In the genomic region with DNA sequence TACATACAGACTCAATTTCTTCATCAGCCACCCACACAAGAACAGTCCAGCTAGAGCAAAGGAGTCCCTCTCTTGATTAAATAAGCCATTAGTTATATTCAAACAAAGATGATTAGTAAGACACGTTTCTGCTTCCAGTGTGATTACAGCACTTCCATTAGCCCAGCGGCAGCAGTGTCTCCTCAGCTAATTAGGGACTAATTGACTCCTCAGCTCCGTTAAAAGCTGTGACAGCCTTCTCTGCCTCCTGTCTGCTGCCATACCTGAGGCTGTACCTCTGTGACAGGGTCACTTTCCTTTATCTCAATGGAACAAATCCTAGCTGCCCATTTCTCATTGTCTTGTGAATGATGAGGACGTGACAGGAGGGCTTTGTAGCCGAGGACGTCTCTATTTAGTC, we compare ENCODE assay signal across 18 mouse cellular contexts.
DNase-seq lines count a peak whose midpoint lies in the region; ATAC-seq and TF ChIP-seq lines count a peak whose summit lies in the region.
"Had no signal": no experiment of that assay in that cellular context is flagged by ENCODE, and none has a peak within 500 bp of the region (broad histone marks: within the 10 kb centered on the region; RNA-seq: fewer than 3 reads in every experiment).

No protein-coding gene starts in this region.

- no peaks in the 10 kb centered on the region for H3K36me3 ChIP-seq in forebrain, embryonic 12.5 days (replicated peaks)
- H3K36me3 ChIP-seq in forebrain, embryonic 16.5 days (ENCODE audit: control insufficient read depth, insufficient read depth), result no peaks in the 10 kb centered on the region
- no peaks in the 10 kb centered on the region for H3K36me3 ChIP-seq in hindbrain, embryonic 16.5 days (ENCODE audit: control insufficient read depth, insufficient read depth, low read length)
- H3K36me3 ChIP-seq in hindbrain, embryonic 12.5 days, result no peaks in the 10 kb centered on the region
- no peaks in the 10 kb centered on the region for H3K36me3 ChIP-seq in midbrain, postnatal 0 days (ENCODE audit: insufficient read depth, low read length)
- no peaks in the 10 kb centered on the region for H3K36me3 ChIP-seq in midbrain, embryonic 16.5 days (ENCODE audit: control insufficient read depth, insufficient read depth, low read length)
- no peaks in the 10 kb centered on the region for H3K36me3 ChIP-seq in forebrain, embryonic 14.5 days (ENCODE audit: control insufficient read depth, insufficient read depth, low read length)
- H3K36me3 ChIP-seq: embryonic facial prominence, embryonic 12.5 days; heart, embryonic 10.5 days had no signal

- no peak overlapping the region for H3K4me2 ChIP-seq in forebrain, embryonic 12.5 days
- no peak overlapping the region for H3K4me2 ChIP-seq in forebrain, embryonic 16.5 days (ENCODE audit: low read length)
- H3K4me2 ChIP-seq in hindbrain, embryonic 16.5 days (ENCODE audit: low read length), result no peak overlapping the region
- no peak overlapping the region for H3K4me2 ChIP-seq in hindbrain, embryonic 12.5 days (replicated peaks)
- no peak overlapping the region for H3K4me2 ChIP-seq in midbrain, postnatal 0 days (ENCODE audit: low read depth, low read length, poor library complexity, severe bottlenecking)
- no peak overlapping the region for H3K4me2 ChIP-seq in midbrain, embryonic 16.5 days (ENCODE audit: low read length)
- no peak overlapping the region for H3K4me2 ChIP-seq in forebrain, embryonic 14.5 days (ENCODE audit: low read length)
- H3K4me2 ChIP-seq: embryonic facial prominence, embryonic 12.5 days had no signal

- H3K4me1 ChIP-seq in forebrain, embryonic 12.5 days, result no peaks in the 10 kb centered on the region
- no peaks in the 10 kb centered on the region for H3K4me1 ChIP-seq in forebrain, embryonic 16.5 days (replicated peaks; ENCODE audit: control insufficient read depth, insufficient read depth, low read length)
- H3K4me1 ChIP-seq in hindbrain, embryonic 16.5 days (ENCODE audit: control insufficient read depth, insufficient read depth, low read depth, low read length), result no peaks in the 10 kb centered on the region
- H3K4me1 ChIP-seq in hindbrain, embryonic 12.5 days, result no peaks in the 10 kb centered on the region
- no peaks in the 10 kb centered on the region for H3K4me1 ChIP-seq in midbrain, postnatal 0 days (ENCODE audit: insufficient read depth, low read length)
- H3K4me1 ChIP-seq in midbrain, embryonic 16.5 days (ENCODE audit: control insufficient read depth, insufficient read depth, low read length), result no peaks in the 10 kb centered on the region
- H3K4me1 ChIP-seq in forebrain, embryonic 14.5 days (ENCODE audit: control insufficient read depth, insufficient read depth, low read length), result no peaks in the 10 kb centered on the region
- H3K4me1 ChIP-seq: embryonic facial prominence, embryonic 12.5 days; heart, embryonic 10.5 days had no signal

- no peaks in the 10 kb centered on the region for H3K27me3 ChIP-seq in forebrain, embryonic 12.5 days
- no peaks in the 10 kb centered on the region for H3K27me3 ChIP-seq in forebrain, embryonic 16.5 days (replicated peaks; ENCODE audit: control insufficient read depth, insufficient read depth, low read length)
- no peaks in the 10 kb centered on the region for H3K27me3 ChIP-seq in hindbrain, embryonic 16.5 days (replicated peaks; ENCODE audit: control insufficient read depth, insufficient read depth, low read length)
- no peaks in the 10 kb centered on the region for H3K27me3 ChIP-seq in hindbrain, embryonic 12.5 days
- no peaks in the 10 kb centered on the region for H3K27me3 ChIP-seq in midbrain, postnatal 0 days (ENCODE audit: insufficient read depth, low read length)
- no peaks in the 10 kb centered on the region for H3K27me3 ChIP-seq in midbrain, embryonic 16.5 days (ENCODE audit: control insufficient read depth, insufficient read depth, low read depth, low read length)
- H3K27me3 ChIP-seq in forebrain, embryonic 14.5 days (replicated peaks; ENCODE audit: control insufficient read depth, insufficient read depth, low read length), result no peaks in the 10 kb centered on the region
- H3K27me3 ChIP-seq: embryonic facial prominence, embryonic 12.5 days had no signal

- no peak overlapping the region for H3K9ac ChIP-seq in forebrain, embryonic 12.5 days
- H3K9ac ChIP-seq in forebrain, embryonic 16.5 days (replicated peaks; ENCODE audit: low read depth, low read length), result no peak overlapping the region
- H3K9ac ChIP-seq in hindbrain, embryonic 16.5 days (ENCODE audit: low read depth, low read length), result no peak overlapping the region
- H3K9ac ChIP-seq in hindbrain, embryonic 12.5 days, result no peak overlapping the region
- H3K9ac ChIP-seq in midbrain, postnatal 0 days (replicated peaks; ENCODE audit: low read length, poor library complexity, severe bottlenecking), result no peak overlapping the region
- no peak overlapping the region for H3K9ac ChIP-seq in midbrain, embryonic 16.5 days (ENCODE audit: low read depth, low read length)
- no peak overlapping the region for H3K9ac ChIP-seq in forebrain, embryonic 14.5 days (ENCODE audit: low read length)
- H3K9ac ChIP-seq: embryonic facial prominence, embryonic 12.5 days had no signal

- no peaks in the 10 kb centered on the region for H3K9me3 ChIP-seq in forebrain, embryonic 12.5 days
- no peaks in the 10 kb centered on the region for H3K9me3 ChIP-seq in forebrain, embryonic 16.5 days (ENCODE audit: control insufficient read depth, low read length)
- H3K9me3 ChIP-seq in hindbrain, embryonic 16.5 days (ENCODE audit: control insufficient read depth, low read length), result no peaks in the 10 kb centered on the region
- no peaks in the 10 kb centered on the region for H3K9me3 ChIP-seq in hindbrain, embryonic 12.5 days (replicated peaks)
- H3K9me3 ChIP-seq in midbrain, postnatal 0 days (ENCODE audit: low read length), result no peaks in the 10 kb centered on the region
- H3K9me3 ChIP-seq in midbrain, embryonic 16.5 days (replicated peaks; ENCODE audit: control insufficient read depth, low read length, poor library complexity, severe bottlenecking), result no peaks in the 10 kb centered on the region
- H3K9me3 ChIP-seq in forebrain, embryonic 14.5 days (replicated peaks; ENCODE audit: control insufficient read depth, low read length), result no peaks in the 10 kb centered on the region
- H3K9me3 ChIP-seq: embryonic facial prominence, embryonic 12.5 days; heart, embryonic 10.5 days had no signal

- no peak overlapping the region for H3K4me3 ChIP-seq in forebrain, embryonic 12.5 days (replicated peaks)
- H3K4me3 ChIP-seq in forebrain, embryonic 16.5 days (replicated peaks; ENCODE audit: low read length), result no peak overlapping the region
- no peak overlapping the region for H3K4me3 ChIP-seq in hindbrain, embryonic 16.5 days (ENCODE audit: low read length)
- no peak overlapping the region for H3K4me3 ChIP-seq in hindbrain, embryonic 12.5 days
- no peak overlapping the region for H3K4me3 ChIP-seq in midbrain, postnatal 0 days (ENCODE audit: low read depth, low read length)
- H3K4me3 ChIP-seq in midbrain, embryonic 16.5 days (ENCODE audit: low read depth, low read length), result no peak overlapping the region
- H3K4me3 ChIP-seq in forebrain, embryonic 14.5 days (ENCODE audit: low read depth, low read length), result no peak overlapping the region
- H3K4me3 ChIP-seq: embryonic facial prominence, embryonic 12.5 days; heart, embryonic 10.5 days had no signal

- TF ChIP-seq CTCF in midbrain, postnatal 0 days (IDR thresholded peaks at IDR 0.05), result no peak

- H3K27ac ChIP-seq in forebrain, embryonic 12.5 days, result no peak overlapping the region; the same call in 1 of the 2 replicates
- no peak overlapping the region for H3K27ac ChIP-seq in forebrain, embryonic 16.5 days (ENCODE audit: low read length)
- no peak overlapping the region for H3K27ac ChIP-seq in hindbrain, embryonic 16.5 days (ENCODE audit: low read depth, low read length)
- H3K27ac ChIP-seq in hindbrain, embryonic 12.5 days, result no peak overlapping the region
- no peak overlapping the region for H3K27ac ChIP-seq in midbrain, postnatal 0 days (ENCODE audit: low read depth, low read length)
- no peak overlapping the region for H3K27ac ChIP-seq in midbrain, embryonic 16.5 days (ENCODE audit: low read length)
- H3K27ac ChIP-seq in forebrain, embryonic 14.5 days (ENCODE audit: low read depth, low read length), result no peak overlapping the region
- H3K27ac ChIP-seq: embryonic facial prominence, embryonic 12.5 days; heart, embryonic 10.5 days had no signal

- WGBS in forebrain, embryonic 12.5 days, result 41% methylated on average over 6 of the region's 6 CpGs
- WGBS in forebrain, embryonic 16.5 days, result 31% methylated on average over 6 of the region's 6 CpGs
- 56% methylated on average over 6 of the region's 6 CpGs for WGBS in hindbrain, embryonic 16.5 days
- 59% methylated on average over 6 of the region's 6 CpGs for WGBS in hindbrain, embryonic 12.5 days
- 65% methylated on average over 6 of the region's 6 CpGs for WGBS in midbrain, postnatal 0 days
- WGBS in midbrain, embryonic 16.5 days, result 58% methylated on average over 6 of the region's 6 CpGs
- WGBS in forebrain, embryonic 14.5 days, result 23% methylated on average over 6 of the region's 6 CpGs

- ATAC-seq in forebrain, embryonic 12.5 days (ENCODE audit: low FRiP score), result peak; percentile 81; the same call in 1 of the 2 replicates
- no peak for ATAC-seq in forebrain, embryonic 16.5 days
- peak; percentile 68 for ATAC-seq in hindbrain, embryonic 16.5 days
- ATAC-seq in hindbrain, embryonic 12.5 days (ENCODE audit: low FRiP score), result no peak
- ATAC-seq in midbrain, postnatal 0 days (ENCODE audit: low FRiP score), result 0 out of 2 replicates have a peak, but pooled peaks have one; percentile 13
- no peak for ATAC-seq in midbrain, embryonic 16.5 days
- no peak; the same call in 1 of the 2 replicates for ATAC-seq in forebrain, embryonic 14.5 days
- ATAC-seq: inflammation-experienced regulatory T-cells, adult 6 months; intestine, postnatal 0 days had no signal

- DNase-seq in midbrain, postnatal 0 days (ENCODE audit: low spot score), result peak; percentile 26
- peak; percentile 33 for DNase-seq in forebrain, embryonic 14.5 days (ENCODE audit: low spot score)
- DNase-seq in thymus, postnatal 10 days (ENCODE audit: low spot score in 2 of 2), result no peak
- DNase-seq: adrenal gland, postnatal 10 days; cerebellum, adult 11-12 months; cerebellum, adult 9-10 months; cerebellum, postnatal 25 days; heart, adult 18-20 months; heart, postnatal 14 days had no signal

Comparison
In these comparisons a context has a peak if more than half of its experiments do, and no peak if none do; other contexts are left out.
1. ATAC-seq: peak in forebrain, embryonic 12.5 days (single experiment), hindbrain, embryonic 16.5 days (single experiment) and midbrain, postnatal 0 days (single experiment); none in forebrain, embryonic 16.5 days (single experiment), hindbrain, embryonic 12.5 days (single experiment), midbrain, embryonic 16.5 days (single experiment) and forebrain, embryonic 14.5 days (single experiment).
2. DNase-seq: peak in midbrain, postnatal 0 days (single experiment) and forebrain, embryonic 14.5 days (single experiment); none in thymus, postnatal 10 days (0 of 2).